Mouse (Mus musculus): ENCODE results near the gene Palm3. TPM values are rescaled to one million over a fixed set of nuclear protein-coding genes. Genes with fewer than 3 reads are reported as not detected.
"Not testable (repeated sequence)": the region's sequence is repeated elsewhere in the genome, so short reads cannot be mapped to it uniquely, and the experiment has no call there.

Palm3 gene
- not detected in 2 replicates for total RNA-seq (2015; ENCODE audit: low replicate concordance)
- not detected in 2 replicates for total RNA-seq (2017; ENCODE audit: low replicate concordance)

DNA sequence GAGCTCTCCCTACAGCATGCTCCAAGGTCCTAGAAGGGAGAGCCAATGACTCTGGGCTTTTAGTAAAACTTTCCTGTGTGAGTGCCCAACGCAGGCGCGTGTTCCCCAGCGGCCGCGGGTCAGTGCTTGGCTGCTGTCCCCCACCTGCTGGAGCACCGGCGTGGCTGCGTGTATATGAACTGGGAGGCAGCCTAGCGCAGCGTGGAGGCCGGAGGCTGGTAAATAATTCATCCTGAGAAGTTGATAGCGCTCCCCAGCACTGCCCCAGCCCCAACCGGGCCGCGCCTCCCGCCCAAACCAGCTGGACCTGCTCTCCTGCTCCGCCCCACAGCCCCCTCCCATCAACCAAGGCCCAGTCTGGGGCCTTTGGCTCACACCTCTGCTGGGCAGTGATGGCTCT is at the start of gene Palm3:
Palm3 (plus strand) TSS at position 376 of the 400 bp plus-strand sequence.
- ATAC-seq (replicated peaks; ENCODE audit: low FRiP score, poor library complexity, severe bottlenecking), result no peak

- no peak for ATAC-seq (replicated peaks; ENCODE audit: low FRiP score, poor library complexity, severe bottlenecking)
These were observed 49.6 kb upstream of the Palm3 start for GRCm38 (mm10) chr8:83971661-83972060.

DNA sequence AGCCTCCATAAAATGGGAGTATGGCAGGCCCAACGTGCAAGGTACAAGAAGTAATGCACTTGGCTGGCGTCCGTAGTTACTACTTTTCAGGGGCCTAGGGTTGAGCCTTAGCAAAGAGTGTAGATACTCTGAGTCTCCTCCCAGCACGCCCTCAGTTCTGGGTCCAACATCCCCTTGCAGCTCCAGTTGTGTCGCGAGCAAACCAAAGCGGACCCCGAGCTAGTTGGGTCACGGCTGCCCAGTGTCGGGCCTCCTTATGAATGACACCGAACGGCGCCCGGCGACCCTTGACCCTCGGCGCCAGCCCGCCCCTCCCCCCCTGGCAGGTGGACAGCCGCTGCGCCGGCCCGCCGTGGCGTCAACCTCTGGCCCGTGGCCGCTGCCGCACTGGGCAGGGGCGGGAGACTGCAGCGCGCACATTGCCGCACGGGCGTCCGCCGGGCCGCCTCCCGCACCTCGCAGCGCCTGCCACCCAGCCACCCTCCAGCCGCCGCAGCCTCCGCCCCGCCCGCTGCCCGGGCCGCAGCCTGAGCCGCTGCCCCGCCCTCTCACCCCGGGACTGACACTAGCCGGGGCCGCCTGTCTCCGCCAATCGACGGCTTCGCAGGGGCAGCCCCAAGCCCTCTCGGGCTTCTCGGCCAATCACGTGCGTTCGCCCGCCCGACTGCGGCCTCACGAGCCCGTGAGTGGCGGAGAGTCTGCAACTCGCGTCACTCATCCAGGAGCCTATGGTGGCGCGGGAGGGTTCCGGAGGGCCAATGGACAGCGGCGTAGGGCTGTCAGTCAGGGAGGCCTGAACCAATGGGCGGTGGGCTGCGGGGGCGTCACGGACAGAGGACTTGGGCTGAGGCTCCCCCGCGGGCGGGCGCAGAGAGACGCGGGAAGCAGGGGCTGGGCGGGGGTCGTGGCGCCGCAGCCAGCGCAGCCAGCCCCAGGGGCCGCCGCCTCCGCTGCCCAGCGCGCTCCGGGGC is 48.8 kb upstream of the Palm3 start, which contains the start of gene Prkaca:
Prkaca (plus strand) TSS at position 844 of the 971 bp plus-strand sequence.
- ATAC-seq (replicated peaks; ENCODE audit: low FRiP score, poor library complexity, severe bottlenecking), result peak; percentile 97

DNA sequence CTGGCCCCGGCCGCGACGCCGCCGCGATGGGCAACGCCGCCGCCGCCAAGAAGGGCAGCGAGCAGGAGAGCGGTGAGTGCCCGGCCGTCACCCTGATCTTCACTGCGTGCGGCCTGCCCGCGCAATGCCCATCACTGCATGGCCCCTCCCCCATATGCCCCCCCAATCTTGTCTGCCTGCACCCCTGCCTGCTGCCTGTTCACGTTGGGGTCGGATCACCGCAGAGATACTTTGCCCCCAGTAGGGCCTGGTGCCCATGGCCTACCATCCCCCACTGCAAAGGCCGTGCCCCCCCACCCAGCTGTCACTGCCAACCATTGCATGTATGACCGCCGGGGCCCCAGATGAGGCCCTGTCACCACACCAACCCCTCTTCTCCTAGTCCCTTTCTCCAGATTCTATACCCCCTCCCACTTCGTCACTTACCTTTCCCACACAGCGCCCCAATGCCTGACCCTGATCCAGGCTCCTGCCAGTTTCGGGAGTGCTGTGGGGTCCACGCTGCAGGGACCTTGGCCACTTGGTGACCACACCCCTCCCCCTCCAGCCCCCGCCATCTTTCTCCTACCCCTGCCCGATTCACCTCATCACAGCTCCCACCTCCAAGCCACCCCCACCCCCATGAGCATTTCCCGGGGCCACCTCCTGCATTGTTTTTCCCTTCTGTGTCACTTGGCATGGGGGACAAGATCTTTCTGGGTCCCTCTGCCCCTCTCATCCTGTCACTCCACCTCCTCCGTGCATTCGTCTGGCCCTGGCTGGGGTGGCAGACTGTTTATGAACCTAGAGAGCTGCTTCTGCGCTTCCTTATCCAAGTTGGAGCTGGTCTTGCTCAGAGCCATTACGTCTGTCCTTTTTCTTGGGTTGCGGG is 47.9 kb upstream of the Palm3 start:
- no peak for ATAC-seq (replicated peaks; ENCODE audit: low FRiP score, poor library complexity, severe bottlenecking)

DNA sequence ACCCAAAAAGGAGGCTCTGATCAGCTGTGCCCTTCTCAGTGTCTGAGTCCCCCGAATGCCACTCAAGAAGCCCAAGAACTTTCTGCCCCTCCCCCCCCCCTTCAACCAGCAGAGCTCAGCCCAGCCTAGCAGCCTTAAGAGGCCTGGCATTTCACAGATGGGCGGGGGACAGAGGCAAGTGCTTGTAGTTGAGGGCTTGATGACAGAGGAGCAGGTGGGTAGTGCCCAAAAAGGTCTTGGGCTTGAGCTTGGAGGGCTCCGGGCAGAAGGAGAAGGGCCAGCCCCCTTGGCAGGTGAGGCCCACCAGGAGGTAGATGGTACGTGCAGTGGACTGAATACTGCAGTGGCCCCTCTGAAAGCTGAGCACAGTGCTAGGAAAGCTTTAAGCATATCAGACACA is 46.8 kb upstream of the Palm3 start:
- ATAC-seq (replicated peaks; ENCODE audit: low FRiP score, poor library complexity, severe bottlenecking), result no peak

DNA sequence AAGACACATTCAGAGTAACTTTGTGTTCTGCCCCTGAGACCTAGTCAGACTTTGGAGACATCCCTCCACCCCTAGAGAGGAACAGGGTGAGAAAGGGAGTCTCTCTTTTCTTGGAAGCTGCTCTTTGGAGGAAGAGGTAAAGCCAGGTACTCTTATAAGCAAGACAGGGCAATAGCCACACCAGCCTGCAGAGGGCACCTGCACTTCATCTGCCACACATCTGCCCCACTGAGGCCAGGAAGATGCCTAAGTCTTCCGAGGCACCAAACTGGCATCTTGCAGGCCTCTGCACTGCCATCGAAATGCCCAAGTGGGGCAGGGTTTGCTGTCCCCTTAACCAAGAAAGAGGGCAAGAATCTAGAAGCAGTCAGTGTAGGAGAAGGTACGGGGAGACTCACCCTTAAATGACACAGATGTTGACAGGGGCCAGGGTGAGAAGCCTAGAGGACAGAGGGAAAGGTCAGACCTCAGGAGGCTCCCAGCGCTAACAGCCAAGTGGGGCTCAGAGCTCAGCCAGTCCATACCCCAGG is 45.1 kb upstream of the Palm3 start:
- ATAC-seq (replicated peaks; ENCODE audit: low FRiP score, poor library complexity, severe bottlenecking), result no peak

- ATAC-seq (replicated peaks; ENCODE audit: low FRiP score, poor library complexity, severe bottlenecking), result no peak
These were observed 44.4 kb upstream of the Palm3 start for GRCm38 (mm10) chr8:83976779-83977350.

DNA sequence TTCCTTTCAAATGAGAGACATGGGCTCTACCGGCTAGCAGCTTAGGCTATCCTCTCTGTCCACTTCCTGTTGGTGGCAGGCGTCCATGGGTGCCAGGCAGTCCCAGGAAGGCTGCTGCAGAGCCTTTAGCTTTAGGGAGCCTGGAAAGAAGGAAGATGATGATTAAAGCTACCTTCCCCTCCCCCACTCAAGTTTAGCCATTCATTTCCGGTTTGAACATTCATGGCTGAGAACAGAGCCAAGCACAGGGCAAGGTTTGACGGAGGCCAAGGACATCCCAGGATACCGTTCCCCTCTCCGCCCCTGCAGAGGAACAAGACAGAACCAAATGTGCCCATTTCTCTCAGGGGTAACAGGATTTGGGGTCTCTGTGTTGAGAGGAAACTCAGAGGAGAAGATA is 43.6 kb upstream of the Palm3 start:
- ATAC-seq (replicated peaks; ENCODE audit: low FRiP score, poor library complexity, severe bottlenecking), result no peak

- no peak for ATAC-seq (replicated peaks; ENCODE audit: low FRiP score, poor library complexity, severe bottlenecking)
These were observed 43.1 kb upstream of the Palm3 start for GRCm38 (mm10) chr8:83978200-83978599.

- no peak for ATAC-seq (replicated peaks; ENCODE audit: low FRiP score, poor library complexity, severe bottlenecking)
These were observed 41.0 kb upstream of the Palm3 start for GRCm38 (mm10) chr8:83980250-83980649.

DNA sequence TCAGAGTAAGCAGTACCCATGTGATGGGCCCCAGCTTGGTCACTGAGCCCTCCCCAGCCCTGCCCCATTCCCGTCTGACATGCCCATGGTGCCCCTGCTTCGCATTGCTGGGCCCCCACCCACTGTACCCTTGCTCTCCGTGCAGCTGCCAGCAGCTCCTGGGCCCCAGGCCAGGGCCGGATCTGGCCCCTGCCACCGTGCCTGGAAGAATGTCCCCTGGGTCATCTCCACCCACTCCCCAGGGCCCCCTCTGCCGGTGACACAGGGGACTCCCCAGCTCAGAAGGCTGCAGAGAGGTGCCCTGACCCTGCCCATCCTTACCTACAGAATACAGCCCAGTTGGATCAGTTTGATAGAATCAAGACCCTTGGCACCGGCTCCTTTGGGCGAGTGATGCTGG is 40.4 kb upstream of the Palm3 start:
- no peak for ATAC-seq (replicated peaks; ENCODE audit: low FRiP score, poor library complexity, severe bottlenecking)

DNA sequence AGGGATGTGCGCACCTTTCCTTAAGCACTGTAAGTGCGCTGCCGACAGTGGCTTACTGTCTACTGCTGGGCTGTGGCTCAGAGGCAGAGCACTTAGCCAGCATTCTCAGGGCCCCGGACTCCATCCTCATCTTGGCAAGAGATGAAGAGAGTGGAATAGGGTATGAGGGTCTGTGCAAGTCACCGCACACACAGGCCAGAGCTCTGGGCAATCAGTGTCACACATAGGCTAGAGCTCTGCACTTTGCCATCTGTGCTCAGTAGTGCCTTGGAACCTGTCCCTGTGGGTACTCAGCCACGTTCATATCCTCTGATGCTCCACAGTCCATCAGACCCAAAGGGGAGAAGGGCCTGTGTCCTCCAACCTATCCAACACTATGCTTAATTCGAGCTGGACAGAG is 39.7 kb upstream of the Palm3 start:
- no peak for ATAC-seq (replicated peaks; ENCODE audit: low FRiP score, poor library complexity, severe bottlenecking)

DNA sequence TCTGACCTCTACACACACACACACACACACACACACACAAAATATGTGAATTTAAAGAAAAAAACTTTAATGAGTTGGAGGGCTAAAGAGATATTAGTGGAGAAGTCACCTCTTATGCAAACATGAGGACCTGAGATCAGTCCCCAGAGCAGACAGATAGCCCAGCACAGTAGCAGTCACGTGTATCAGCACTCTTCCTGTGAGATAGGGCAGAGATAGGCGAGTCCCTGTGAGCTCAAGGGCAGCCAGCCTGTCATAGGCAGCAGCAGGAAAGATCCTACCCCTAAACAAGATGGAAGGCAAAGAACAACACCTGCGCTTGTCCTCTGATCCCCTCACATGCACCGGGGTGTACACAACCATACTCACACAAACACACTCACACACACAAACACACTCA is 38.8 kb upstream of the Palm3 start:
- no peak for ATAC-seq (replicated peaks; ENCODE audit: low FRiP score, poor library complexity, severe bottlenecking)

DNA sequence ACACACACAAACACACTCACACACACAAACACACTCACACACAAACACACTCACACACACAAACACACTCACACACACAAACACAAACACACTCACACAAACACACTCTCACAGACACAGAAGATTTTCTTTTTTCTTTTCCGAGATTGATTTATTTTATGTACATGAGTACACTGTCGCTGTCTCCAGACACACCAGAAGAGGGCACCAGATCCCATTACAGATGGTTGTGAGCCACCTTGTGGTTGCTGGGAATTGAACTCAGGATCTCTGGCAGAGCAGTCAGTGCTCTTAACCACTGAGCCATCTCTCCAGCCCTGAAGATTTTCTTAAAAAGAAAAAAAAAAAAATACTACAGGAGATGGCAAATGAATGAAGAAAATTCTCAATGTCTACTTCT is 38.0 kb upstream of the Palm3 start:
- ATAC-seq (replicated peaks; ENCODE audit: low FRiP score, poor library complexity, severe bottlenecking), result not testable (repeated sequence)

DNA sequence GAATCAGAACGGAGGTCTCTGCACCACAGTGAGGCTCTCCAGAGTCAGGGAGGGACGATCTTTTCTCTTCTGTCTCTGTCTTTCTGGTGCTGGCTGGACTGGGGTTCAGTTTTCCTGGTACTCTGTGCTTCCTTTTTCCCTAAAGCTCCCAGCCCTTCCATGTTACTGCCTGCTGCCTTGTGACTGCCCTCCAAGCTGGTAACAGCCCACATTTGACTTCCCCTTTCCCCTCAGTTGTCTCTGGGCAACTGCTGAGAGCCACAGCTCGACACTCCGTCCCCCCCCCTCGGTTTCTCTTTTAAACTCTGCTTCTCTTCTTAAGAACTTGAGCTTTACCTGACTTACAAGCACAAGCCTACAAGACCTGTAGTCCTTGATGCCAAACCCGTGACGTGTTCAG is 32.0 kb upstream of the Palm3 start:
- ATAC-seq (replicated peaks; ENCODE audit: low FRiP score, poor library complexity, severe bottlenecking), result no peak

- ATAC-seq (replicated peaks; ENCODE audit: low FRiP score, poor library complexity, severe bottlenecking), result no peak
These were observed 31.1 kb upstream of the Palm3 start for GRCm38 (mm10) chr8:83990170-83990569.

DNA sequence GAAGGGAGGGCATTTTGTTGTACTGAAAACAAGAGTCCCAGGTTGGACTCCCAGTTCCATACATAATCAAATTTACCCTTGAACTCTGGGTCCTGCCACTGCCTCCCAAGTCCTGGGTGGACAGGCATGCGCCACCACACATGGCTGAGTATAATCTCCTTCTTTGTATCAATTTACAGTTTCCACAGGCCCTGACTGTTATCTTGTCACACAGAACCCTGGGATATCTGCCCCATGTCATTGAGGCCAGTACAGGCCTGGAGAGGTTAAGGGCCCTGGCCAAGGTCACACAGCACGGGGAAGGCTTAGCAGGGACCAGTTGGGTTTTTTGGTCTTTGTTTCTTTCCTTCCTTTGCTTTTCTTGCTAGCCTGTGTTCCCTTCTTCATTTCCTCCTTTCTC is 28.8 kb upstream of the Palm3 start:
- peak; percentile 52; the same call in 1 of the 2 replicates for ATAC-seq (replicated peaks; ENCODE audit: low FRiP score, poor library complexity, severe bottlenecking)

- ATAC-seq (replicated peaks; ENCODE audit: low FRiP score, poor library complexity, severe bottlenecking), result no peak
These were observed 27.2 kb upstream of the Palm3 start for GRCm38 (mm10) chr8:83994030-83994429.

GRCm38 (mm10) chr8:83995973-83996372 is 25.3 kb upstream of the Palm3 start:
- ATAC-seq (replicated peaks; ENCODE audit: low FRiP score, poor library complexity, severe bottlenecking), result no peak
